Mouse (Mus musculus) hindbrain, embryonic 15.5 days (tissue): ENCODE measurements at regions not wholly inside any gene's neighbourhood (a gene's known extent, or its start where the extent isn't known, plus 50 kb on each side); places are given as distances from the start of the nearest gene placed in this dataset.
A peak's percentile ranks its signal among the peaks of the same experiment; 100 is the strongest.

Experiments
- ATAC-seq: fragments of 200-750 bp; cut with Nextera tagmentation; 2 replicates; pipeline ENCODE4 v1.8.0; 2017; ENCODE audit warnings: low read depth, moderate number of reproducible peaks, moderate TSS enrichment; ENCODE audit not compliant: low FRiP score
- H3K27ac ChIP-seq: fragments of 300-500 bp; sonication (generic); replicated peaks from 2 replicates; pipeline ENCODE4 v1.5.1; 2015; ENCODE audit warnings: mild to moderate bottlenecking, inconsistent platforms
- H3K27me3 ChIP-seq: fragments of 300-500 bp; sonication (generic); 2 replicates; pipeline ENCODE4 v1.6.1; 2015; ENCODE audit warnings: control low read depth, inconsistent platforms
- H3K36me3 ChIP-seq: fragments of 300-500 bp; sonication (generic); 2 replicates; pipeline ENCODE4 v1.6.1; 2015; ENCODE audit warnings: control low read depth, inconsistent platforms
- H3K4me1 ChIP-seq: fragments of 300-500 bp; sonication (generic); replicated peaks from 2 replicates; pipeline ENCODE4 v1.6.1; 2015; ENCODE audit warnings: control low read depth, inconsistent platforms
- H3K4me2 ChIP-seq: fragments of 300-500 bp; sonication (generic); 2 replicates; pipeline ENCODE4 v1.6.1; 2015; ENCODE audit warnings: moderate library complexity, mild to moderate bottlenecking, inconsistent platforms
- H3K4me3 ChIP-seq: fragments of 300-500 bp; sonication (generic); 2 replicates; pipeline ENCODE4 v1.5.1; 2015; ENCODE audit warnings: mild to moderate bottlenecking, inconsistent platforms
- H3K9ac ChIP-seq: fragments of 300-500 bp; sonication (generic); 2 replicates; pipeline ENCODE4 v1.6.1; 2015; ENCODE audit warnings: inconsistent platforms
- H3K9me3 ChIP-seq: fragments of 300-500 bp; sonication (generic); 2 replicates; pipeline ENCODE4 v1.6.1; 2016; ENCODE audit warnings: control low read depth, inconsistent platforms
- WGBS: fragments of 180-500 bp; shearing (Covaris S2); methylation state at CpG from one replicate; pipeline ENCODE4 v1.1.7; 2015; 5-methylcytosine and 5-hydroxymethylcytosine counted together

GRCm38 (mm10) chr12:64273730-64274129, 200.8 kb downstream of the Fscb start:
- H3K27me3 ChIP-seq = no peaks in the 10 kb centered on the region
- no peak overlapping the region for H3K27ac ChIP-seq
- WGBS = 89% methylated on average over 4 of the region's 4 CpGs
- ATAC-seq = no peak
- no peaks in the 10 kb centered on the region for H3K9me3 ChIP-seq
- H3K4me2 ChIP-seq = no peak overlapping the region
- no peak overlapping the region for H3K4me3 ChIP-seq
- no peaks in the 10 kb centered on the region for H3K36me3 ChIP-seq
- H3K4me1 ChIP-seq = no peaks in the 10 kb centered on the region
- no peak overlapping the region for H3K9ac ChIP-seq

DNA sequence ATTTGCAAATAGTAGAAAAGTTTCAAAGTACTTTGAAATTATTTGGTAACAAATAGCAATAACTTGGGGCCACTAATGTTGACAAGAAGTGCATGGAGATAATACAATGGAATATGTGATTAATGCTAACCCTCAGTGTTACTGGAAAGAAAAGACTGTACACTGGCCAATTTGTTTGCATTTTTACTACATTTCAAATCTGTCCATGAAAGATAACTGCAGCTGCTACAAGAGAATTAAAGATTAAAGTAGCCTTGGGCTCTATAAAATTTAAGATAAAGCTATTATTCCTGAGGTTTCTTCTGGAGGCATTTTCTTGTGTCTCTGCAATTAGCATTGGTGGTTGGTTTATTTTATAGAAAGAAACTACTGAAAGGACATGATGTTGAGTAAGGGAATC, 208.4 kb downstream of the Fscb start:
- H3K4me1 ChIP-seq = no peaks in the 10 kb centered on the region
- no peak overlapping the region for H3K4me3 ChIP-seq
- no peaks in the 10 kb centered on the region for H3K36me3 ChIP-seq
- H3K9me3 ChIP-seq = no peaks in the 10 kb centered on the region
- H3K27ac ChIP-seq = no peak overlapping the region
- ATAC-seq = no peak
- H3K27me3 ChIP-seq = no peaks in the 10 kb centered on the region
- H3K9ac ChIP-seq = no peak overlapping the region
- H3K4me2 ChIP-seq = no peak overlapping the region

DNA sequence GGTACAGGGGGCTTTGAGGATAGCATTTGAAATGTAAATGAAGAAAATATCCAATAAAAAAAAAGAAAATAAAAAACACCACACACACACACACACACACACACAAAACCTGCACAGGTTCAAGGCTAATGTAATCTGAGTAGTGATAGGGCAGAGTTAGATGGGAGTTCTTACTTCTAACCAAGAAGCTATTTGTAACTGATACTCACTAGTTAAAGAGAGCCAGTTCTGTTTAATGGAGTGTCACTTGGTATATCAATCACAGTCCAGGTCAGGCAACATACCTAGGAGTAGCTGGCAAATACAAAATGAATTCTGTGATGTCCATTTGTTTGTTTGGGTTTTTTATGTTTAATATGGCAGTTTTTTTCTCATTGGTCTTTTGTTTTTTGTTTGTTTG, 219.5 kb downstream of the Fscb start:
- H3K9me3 ChIP-seq = no peaks in the 10 kb centered on the region
- no peak overlapping the region for H3K4me3 ChIP-seq
- H3K27ac ChIP-seq = no peak overlapping the region
- no peaks in the 10 kb centered on the region for H3K36me3 ChIP-seq
- no peaks in the 10 kb centered on the region for H3K4me1 ChIP-seq
- H3K4me2 ChIP-seq = no peak overlapping the region
- no peaks in the 10 kb centered on the region for H3K27me3 ChIP-seq
- no peak overlapping the region for H3K9ac ChIP-seq
- no peak for ATAC-seq

- ATAC-seq = no peak
- Histone ChIP-seq H3K9me3 (no peaks in the 10 kb centered on the region), H3K4me1 (no peaks in the 10 kb centered on the region), H3K27me3 (no peaks in the 10 kb centered on the region), H3K36me3 (no peaks in the 10 kb centered on the region), H3K9ac (no peak overlapping the region), H3K4me3 (no peak overlapping the region), H3K4me2 (no peak overlapping the region), H3K27ac (no peak overlapping the region)
- 83% methylated on average over 2 of the region's 2 CpGs for WGBS
Observed at GRCm38 (mm10) chr12:64249974-64250373, 224.5 kb downstream of the Fscb start.

GRCm38 (mm10) chr12:64229510-64230078, 244.9 kb downstream of the Fscb start:
- 0 out of 2 replicates have a peak, but pooled peaks have one; percentile 59 for ATAC-seq
- Histone ChIP-seq H3K9ac (no peak overlapping the region), H3K27me3 (no peaks in the 10 kb centered on the region), H3K9me3 (no peaks in the 10 kb centered on the region), H3K4me3 (no peak overlapping the region), H3K27ac (no peak overlapping the region), H3K4me2 (no peak overlapping the region), H3K36me3 (no peaks in the 10 kb centered on the region), H3K4me1 (no peaks in the 10 kb centered on the region)
- WGBS = 63% methylated on average over 1 of the region's 1 CpGs

DNA sequence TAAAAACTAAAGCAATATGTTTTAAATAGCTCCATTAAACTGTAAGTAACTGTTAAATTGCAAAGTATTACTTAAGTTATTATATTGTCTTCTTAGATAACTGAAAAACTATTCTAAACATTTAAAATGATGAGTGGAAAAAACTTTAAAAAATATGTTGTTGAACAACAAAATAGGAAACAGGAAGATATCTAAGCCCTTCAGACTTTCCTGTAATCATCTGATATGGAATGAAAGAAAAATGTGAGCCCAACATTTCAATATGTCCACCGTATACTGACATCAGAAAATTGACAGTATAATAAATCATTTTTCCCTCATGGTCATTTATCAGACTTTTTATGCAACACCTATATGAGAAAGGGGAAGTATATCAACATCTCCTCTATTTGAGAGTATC, 258.1 kb downstream of the Fscb start:
- H3K27ac ChIP-seq = no peak overlapping the region
- no peak overlapping the region for H3K4me2 ChIP-seq
- H3K4me1 ChIP-seq = no peaks in the 10 kb centered on the region
- H3K9me3 ChIP-seq = no peaks in the 10 kb centered on the region
- no peak overlapping the region for H3K4me3 ChIP-seq
- no peaks in the 10 kb centered on the region for H3K36me3 ChIP-seq
- H3K9ac ChIP-seq = no peak overlapping the region
- H3K27me3 ChIP-seq = no peaks in the 10 kb centered on the region
- WGBS = 76% methylated on average over 1 of the region's 1 CpGs
- ATAC-seq = no peak

DNA sequence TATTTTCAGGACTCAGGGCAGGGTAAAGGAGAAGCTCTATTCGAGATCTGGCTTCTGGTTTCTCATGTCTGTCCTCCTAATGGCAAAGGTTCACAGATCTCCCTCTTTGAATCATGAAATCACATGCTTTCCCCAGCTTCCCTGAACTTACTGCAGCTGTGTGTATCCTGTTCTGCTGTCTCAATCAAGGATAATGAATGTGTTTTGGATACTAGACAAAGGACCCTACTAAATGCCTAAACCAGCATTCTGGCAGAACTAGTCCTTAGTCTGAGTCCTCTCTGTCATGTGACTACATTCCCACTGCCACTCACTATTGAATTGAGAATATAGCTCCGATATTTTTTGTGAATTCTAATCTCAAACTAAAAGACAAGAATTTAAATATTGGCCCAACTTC, 276.1 kb downstream of the Fscb start:
- WGBS = 75% methylated on average over 2 of the region's 2 CpGs
- Histone ChIP-seq H3K9me3 (no peaks in the 10 kb centered on the region), H3K9ac (no peak overlapping the region), H3K4me2 (no peak overlapping the region), H3K27me3 (no peaks in the 10 kb centered on the region), H3K4me1 (no peaks in the 10 kb centered on the region), H3K36me3 (no peaks in the 10 kb centered on the region), H3K27ac (no peak overlapping the region), H3K4me3 (no peak overlapping the region)
- ATAC-seq = no peak
